Mouse (Mus musculus): Measurements from ENCODE around the gene Tlr3. TPM values are rescaled to one million over a fixed set of nuclear protein-coding genes. Genes with fewer than 3 reads are reported as not detected.

The Tlr3 gene
- polyA plus RNA-seq, 1 experiment from 2014 or later: 2.2 TPM

- peaks cover 22% of the 10 kb centered on the region; the same call in 1 of the 2 replicates for H3K27me3 ChIP-seq (replicated peaks)
- H3K4me3 ChIP-seq: no peak overlapping the region
- no peak overlapping the region for H3K9ac ChIP-seq
- no peak overlapping the region for H3K27ac ChIP-seq (ENCODE audit: poor library complexity, severe bottlenecking)
- H3K36me3 ChIP-seq: no peaks in the 10 kb centered on the region
- 52% methylated on average over 1 of the region's 1 CpGs for WGBS
- H3K9me3 ChIP-seq (replicated peaks): no peaks in the 10 kb centered on the region
- H3K4me1 ChIP-seq (replicated peaks): peaks cover 13% of the 10 kb centered on the region; the same call in 1 of the 2 replicates
- no peak overlapping the region for H3K4me2 ChIP-seq
- no peak for ATAC-seq (ENCODE audit: insufficient number of reproducible peaks, low FRiP score)
These were observed 27.6 kb downstream of the Tlr3 start for GRCm38 (mm10) chr8:45383250-45383649.

- H3K27ac ChIP-seq (ENCODE audit: poor library complexity, severe bottlenecking): no peak within 1 kb of the TSS
- H3K36me3 ChIP-seq: no peaks in the 10 kb centered on the region
- peak within 1 kb of the TSS; percentile 47 for H3K4me3 ChIP-seq
- H3K27me3 ChIP-seq (replicated peaks): peaks cover 22% of the 10 kb centered on the region; the same call in 1 of the 2 replicates
- no peak for ATAC-seq (ENCODE audit: insufficient number of reproducible peaks, low FRiP score)
- no peaks in the 10 kb centered on the region for H3K9me3 ChIP-seq (replicated peaks)
- peak within 1 kb of the TSS; percentile 39; the same call in 1 of the 2 replicates for H3K9ac ChIP-seq
- peak within 1 kb of the TSS; percentile 84 for H3K4me2 ChIP-seq
- peaks cover 13% of the 10 kb centered on the region; the same call in 1 of the 2 replicates for H3K4me1 ChIP-seq (replicated peaks)
- 5% methylated on average over 6 of the region's 6 CpGs for WGBS
These were observed 28.9 kb downstream of the Tlr3 start, which contains the start of gene Fam149a for GRCm38 (mm10) chr8:45381963-45382347. Gene Fam149a (minus strand): TSS chr8:45382291.

- peak overlapping the region; percentile 39; the same call in 1 of the 2 replicates for H3K9ac ChIP-seq
- no peaks in the 10 kb centered on the region for H3K9me3 ChIP-seq (replicated peaks)
- no peak overlapping the region for H3K27ac ChIP-seq (ENCODE audit: poor library complexity, severe bottlenecking)
- 2% methylated on average over 38 of the region's 38 CpGs for WGBS
- peaks cover 13% of the 10 kb centered on the region; the same call in 1 of the 2 replicates for H3K4me1 ChIP-seq (replicated peaks)
- no peaks in the 10 kb centered on the region for H3K36me3 ChIP-seq
- peaks cover 22% of the 10 kb centered on the region; the same call in 1 of the 2 replicates for H3K27me3 ChIP-seq (replicated peaks)
- H3K4me2 ChIP-seq: peak overlapping the region; percentile 84
- no peak for ATAC-seq (ENCODE audit: insufficient number of reproducible peaks, low FRiP score)
- H3K4me3 ChIP-seq: peak overlapping the region; percentile 47
These were observed 29.6 kb downstream of the Tlr3 start for GRCm38 (mm10) chr8:45381075-45381962.

- no peaks in the 10 kb centered on the region for H3K9me3 ChIP-seq (replicated peaks)
- H3K27ac ChIP-seq (ENCODE audit: poor library complexity, severe bottlenecking): no peak overlapping the region
- 16% methylated on average over 4 of the region's 4 CpGs for WGBS
- no peak overlapping the region for H3K9ac ChIP-seq
- peaks cover 13% of the 10 kb centered on the region; the same call in 1 of the 2 replicates for H3K4me1 ChIP-seq (replicated peaks)
- peaks cover 22% of the 10 kb centered on the region; the same call in 1 of the 2 replicates for H3K27me3 ChIP-seq (replicated peaks)
- ATAC-seq (ENCODE audit: insufficient number of reproducible peaks, low FRiP score): no peak
- H3K4me3 ChIP-seq: peak overlapping the region; percentile 47; the same call in 1 of the 2 replicates
- H3K36me3 ChIP-seq: no peaks in the 10 kb centered on the region
- H3K4me2 ChIP-seq: peak overlapping the region; percentile 84
These were observed 30.3 kb downstream of the Tlr3 start for GRCm38 (mm10) chr8:45380598-45380997.

GRCm38 (mm10) chr8:45374071-45374470 lies 36.8 kb downstream of the Tlr3 start:
- no peak for ATAC-seq (ENCODE audit: insufficient number of reproducible peaks, low FRiP score)
- H3K36me3 ChIP-seq: no peaks in the 10 kb centered on the region
- no peak overlapping the region for H3K4me3 ChIP-seq
- WGBS: 55% methylated on average over 3 of the region's 3 CpGs
- no peak overlapping the region for H3K27ac ChIP-seq (ENCODE audit: poor library complexity, severe bottlenecking)
- no peaks in the 10 kb centered on the region for H3K9me3 ChIP-seq (replicated peaks)
- no peak overlapping the region for H3K4me2 ChIP-seq
- H3K4me1 ChIP-seq (replicated peaks): no peaks in the 10 kb centered on the region
- H3K9ac ChIP-seq: no peak overlapping the region
- H3K27me3 ChIP-seq (replicated peaks): no peaks in the 10 kb centered on the region

GRCm38 (mm10) chr8:45367154-45367553 lies 43.7 kb downstream of the Tlr3 start:
- no peak overlapping the region for H3K4me3 ChIP-seq
- H3K27me3 ChIP-seq (replicated peaks): no peaks in the 10 kb centered on the region

GRCm38 (mm10) chr8:45363220-45363619 lies 47.7 kb downstream of the Tlr3 start:
- H3K27me3 ChIP-seq (replicated peaks): no peaks in the 10 kb centered on the region; the same call in 1 of the 2 replicates
- no peaks in the 10 kb centered on the region; the same call in 1 of the 2 replicates for H3K4me1 ChIP-seq (replicated peaks)
- no peak overlapping the region for H3K27ac ChIP-seq (ENCODE audit: poor library complexity, severe bottlenecking)
- no peaks in the 10 kb centered on the region for H3K36me3 ChIP-seq
- H3K9me3 ChIP-seq (replicated peaks): no peaks in the 10 kb centered on the region
- no peak overlapping the region for H3K4me2 ChIP-seq
- no peak overlapping the region for H3K4me3 ChIP-seq
- no peak for ATAC-seq (ENCODE audit: insufficient number of reproducible peaks, low FRiP score)
- no peak overlapping the region for H3K9ac ChIP-seq
- WGBS: 63% methylated on average over 1 of the region's 1 CpGs

More at GRCm38 (mm10) chr8:45367154-45367553, 43.7 kb downstream of the Tlr3 start:
- no peak overlapping the region for H3K9ac ChIP-seq
- no peaks in the 10 kb centered on the region for H3K9me3 ChIP-seq (replicated peaks)
- whole genome bisulfite sequencing: 90% methylated on average over 1 of the region's 1 CpGs
- H3K36me3 ChIP-seq: no peaks in the 10 kb centered on the region
- no peak overlapping the region for H3K27ac ChIP-seq (ENCODE audit: poor library complexity, severe bottlenecking)
- no peak for ATAC-seq (ENCODE audit: insufficient number of reproducible peaks, low FRiP score)
- no peaks in the 10 kb centered on the region for H3K4me1 ChIP-seq (replicated peaks)
- H3K4me2 ChIP-seq: no peak overlapping the region

- whole genome bisulfite sequencing: 60% methylated on average over 6 of the region's 6 CpGs
- no peaks in the 10 kb centered on the region for H3K9me3 ChIP-seq (replicated peaks)
- H3K36me3 ChIP-seq: no peaks in the 10 kb centered on the region
- no peak overlapping the region for H3K27ac ChIP-seq (ENCODE audit: poor library complexity, severe bottlenecking)
- H3K27me3 ChIP-seq (replicated peaks): no peaks in the 10 kb centered on the region; the same call in 1 of the 2 replicates
- no peak overlapping the region for H3K9ac ChIP-seq
- no peak for ATAC-seq (ENCODE audit: insufficient number of reproducible peaks, low FRiP score)
- no peak overlapping the region for H3K4me3 ChIP-seq
- no peaks in the 10 kb centered on the region; the same call in 1 of the 2 replicates for H3K4me1 ChIP-seq (replicated peaks)
- H3K4me2 ChIP-seq: no peak overlapping the region
These were observed 48.6 kb downstream of the Tlr3 start for GRCm38 (mm10) chr8:45362323-45362722.

- no peak overlapping the region for H3K4me3 ChIP-seq
- no peaks in the 10 kb centered on the region for H3K36me3 ChIP-seq
- H3K27me3 ChIP-seq (replicated peaks): no peaks in the 10 kb centered on the region; the same call in 1 of the 2 replicates
- 76% methylated on average over 6 of the region's 6 CpGs for WGBS
- H3K9ac ChIP-seq: no peak overlapping the region
- H3K4me1 ChIP-seq (replicated peaks): no peaks in the 10 kb centered on the region; the same call in 1 of the 2 replicates
- no peak overlapping the region for H3K27ac ChIP-seq (ENCODE audit: poor library complexity, severe bottlenecking)
- no peak for ATAC-seq (ENCODE audit: insufficient number of reproducible peaks, low FRiP score)
- no peaks in the 10 kb centered on the region for H3K9me3 ChIP-seq (replicated peaks)
- peak overlapping the region; percentile 77 for H3K4me2 ChIP-seq
These were observed 51.7 kb downstream of the Tlr3 start for GRCm38 (mm10) chr8:45359091-45359605.

- no peaks in the 10 kb centered on the region; the same call in 1 of the 2 replicates for H3K4me1 ChIP-seq (replicated peaks)
- 4% methylated on average over 46 of the region's 49 CpGs for WGBS
- H3K4me2 ChIP-seq: peak overlapping the region; percentile 77
- H3K27me3 ChIP-seq (replicated peaks): no peaks in the 10 kb centered on the region; the same call in 1 of the 2 replicates
- H3K4me3 ChIP-seq: peak overlapping the region; percentile 63
- H3K9ac ChIP-seq: peak overlapping the region; percentile 78
- no peaks in the 10 kb centered on the region for H3K36me3 ChIP-seq
- no peaks in the 10 kb centered on the region for H3K9me3 ChIP-seq (replicated peaks)
- H3K27ac ChIP-seq (ENCODE audit: poor library complexity, severe bottlenecking): no peak overlapping the region
- ATAC-seq (ENCODE audit: insufficient number of reproducible peaks, low FRiP score): peak; percentile 51
These were observed 52.6 kb downstream of the Tlr3 start for GRCm38 (mm10) chr8:45358132-45358918.
